ENCODE assay signal across 8 mouse cellular contexts in genomic region chr1:191317591-191318196, GRCm38 (mm10). TPM values are rescaled to one million over a fixed set of nuclear protein-coding genes. Genes with fewer than 3 reads are reported as not detected.
A peak's percentile ranks its signal among the peaks of the same experiment; 100 is the strongest.
DNase-seq lines count a peak whose midpoint lies in the region; ATAC-seq and TF ChIP-seq lines count a peak whose summit lies in the region.

TSS of gene Nenf (minus strand) at chr1:191318194.

- peak within 1 kb of the TSS; percentile 82 for H3K4me2 ChIP-seq in forebrain, embryonic 15.5 days (replicated peaks)

- H3K27ac ChIP-seq in forebrain, embryonic 15.5 days (replicated peaks) = peak within 1 kb of the TSS; percentile 60
- no peak within 1 kb of the TSS for H3K27ac ChIP-seq in thymus, adult 2 months (ENCODE audit: control insufficient read depth, insufficient read depth, low read length)

- H3K36me3 ChIP-seq in G1E (replicated peaks) = no peaks in the 10 kb centered on the region
- no peaks in the 10 kb centered on the region for H3K36me3 ChIP-seq in forebrain, embryonic 15.5 days
- H3K36me3 ChIP-seq in thymus, adult 2 months (ENCODE audit: control insufficient read depth, insufficient read depth, low read length) = no peaks in the 10 kb centered on the region

- H3K27me3 ChIP-seq in G1E (ENCODE audit: insufficient read depth, low read length) = peaks cover 3% of the 10 kb centered on the region; the same call in 1 of the 2 replicates
- no peaks in the 10 kb centered on the region for H3K27me3 ChIP-seq in forebrain, embryonic 15.5 days
- H3K27me3 ChIP-seq in thymus, adult 2 months (ENCODE audit: control insufficient read depth, insufficient read depth, low read length) = no peaks in the 10 kb centered on the region

- TF ChIP-seq CTCF in G1E (IDR thresholded peaks at IDR 0.05; ENCODE audit: low read depth, low read length) = no peak
- no peak for TF ChIP-seq CTCF in lung, adult 2 months (IDR thresholded peaks at IDR 0.05; ENCODE audit: insufficient read depth, low read length)
- peak; percentile 80 for TF ChIP-seq CTCF in thymus, adult 2 months (IDR thresholded peaks at IDR 0.05; ENCODE audit: borderline replicate concordance, control insufficient read depth, extremely low read depth, insufficient read depth, low read length, poor library complexity)

- peak; percentile 91 for ATAC-seq in G1E (ENCODE audit: extremely low read depth, insufficient number of reproducible peaks, low FRiP score, poor library complexity, severe bottlenecking)
- peak; percentile 92 for ATAC-seq in forebrain, embryonic 15.5 days (replicated peaks)
- ATAC-seq in neutrophil, adult 5-6 weeks (ENCODE audit: extremely low read depth, insufficient number of reproducible peaks, low FRiP score, poor library complexity, severe bottlenecking) = peak; percentile 57

- H3K4me1 ChIP-seq in G1E (ENCODE audit: insufficient read depth, low read depth, low read length) = peaks cover 37% of the 10 kb centered on the region
- H3K4me1 ChIP-seq in forebrain, embryonic 15.5 days = peaks cover 8% of the 10 kb centered on the region
- peaks cover 3% of the 10 kb centered on the region; the same call in 1 of the 2 replicates for H3K4me1 ChIP-seq in lung, adult 2 months (ENCODE audit: control insufficient read depth, insufficient read depth, low read length)
- peaks cover 8% of the 10 kb centered on the region for H3K4me1 ChIP-seq in thymus, adult 2 months (replicated peaks; ENCODE audit: control insufficient read depth, insufficient read depth, low read length)

- H3K9me3 ChIP-seq in G1E (replicated peaks) = no peaks in the 10 kb centered on the region
- no peaks in the 10 kb centered on the region for H3K9me3 ChIP-seq in forebrain, embryonic 15.5 days

- intact Hi-C loops in heart, postnatal 10 days (cut with DNase I) = loop anchor here (2.0 kb wide), 1 partner anchor 33 kb away; no protein-coding TSS in a partner anchor

- WGBS in forebrain, embryonic 15.5 days = under 1% methylated on average over 49 of the region's 54 CpGs
- under 1% methylated on average over 54 of the region's 54 CpGs for WGBS in lung, adult 2 months
- under 1% methylated on average over 54 of the region's 54 CpGs for WGBS in thymus, adult 2 months

- TF ChIP-seq POLR2A in lung, adult 2 months (IDR thresholded peaks at IDR 0.05; ENCODE audit: borderline replicate concordance, extremely low read depth, low read depth, low read length) = 0 out of 2 replicates have a peak, but pooled peaks have one; percentile 52
- TF ChIP-seq POLR2A in thymus, adult 2 months (IDR thresholded peaks at IDR 0.05; ENCODE audit: control insufficient read depth, extremely low read depth, insufficient read depth, low read length, poor library complexity) = peak; percentile 71; the same call in 1 of the 2 replicates

- peak within 1 kb of the TSS; percentile 77 for H3K9ac ChIP-seq in forebrain, embryonic 15.5 days (replicated peaks)

- peak; percentile 82 for DNase-seq in G1E (ENCODE audit: low spot score)
- peak; percentile 85 for DNase-seq in cerebellum, adult 11-12 months
- peak; percentile 83 to 91 for DNase-seq in heart, postnatal 10 days
- DNase-seq in kidney, postnatal 4 days = peak; percentile 84 to 89
- peak; percentile 85 for DNase-seq in lung, adult 2 months
- peak; percentile 83 for DNase-seq in thymus, adult 2 months

- H3K4me3 ChIP-seq in G1E (ENCODE audit: low read depth, low read length) = peak within 1 kb of the TSS; percentile 79
- peak within 1 kb of the TSS; percentile 71 for H3K4me3 ChIP-seq in forebrain, embryonic 15.5 days
- H3K4me3 ChIP-seq in lung, adult 2 months (replicated peaks; ENCODE audit: extremely low read depth, low read depth, low read length) = peak within 1 kb of the TSS; percentile 76
- H3K4me3 ChIP-seq in thymus, adult 2 months (ENCODE audit: control insufficient read depth, insufficient read depth, low read length) = peak within 1 kb of the TSS; percentile 61

RNA-seq across cellular contexts. Expression of gene Nenf, which starts in this region (rescaled TPM):
- total RNA-seq in G1E (2014; fragmentation: Nextera tagmentation) (50.9 and 65.1 TPM in 2 replicates), G1E (2017) (24.7 and 34.0 TPM in 2 replicates)
- polyA plus RNA-seq in G1E (2012) = 52.0 and 60.8 TPM in 2 replicates
- 100 and 106 TPM in 2 replicates for polyA plus RNA-seq in forebrain, embryonic 15.5 days (2015; fragmentation: Nextera tagmentation; extraction: Ambion mirVana)
- 100 to 1,000 TPM; 107 to 116 TPM for total RNA-seq in heart, postnatal 10 days (2021)
- polyA plus RNA-seq in lung, adult 2 months (2012; rRNA removed) = 164 and 224 TPM in 2 replicates
- not detected in 2 replicates for total RNA-seq in neutrophil, adult 5-6 weeks (2017)
- polyA plus RNA-seq in thymus, adult 2 months (2012; rRNA removed) = 47.1 and 64.5 TPM in 2 replicates

Comparison
In these comparisons a context has a peak if more than half of its experiments do, and no peak if none do; other contexts are left out.
1. RNA of gene Nenf (total RNA-seq): 107 to 116 TPM in heart, postnatal 10 days and 24.7 to 65.1 TPM in G1E; not detected in neutrophil, adult 5-6 weeks; every median in the first group is over 10 times any median in the second.
2. Peak in ATAC-seq in neutrophil, adult 5-6 weeks; RNA of the gene not detected or under 1 TPM.
3. Peak in every context shown above with its lines, with median percentiles within 50 percentile points of each other: ATAC-seq, DNase-seq and H3K4me3 ChIP-seq.